ENCODE assay signal across 15 mouse cellular contexts in genomic region chr7:27609285-27609684, GRCm38 (mm10). TPM values are rescaled to one million over a fixed set of nuclear protein-coding genes. Genes with fewer than 3 reads are reported as not detected.
DNase-seq lines count a peak whose midpoint lies in the region; TF ChIP-seq lines count a peak whose summit lies in the region.
"Had no signal": no experiment of that assay in that cellular context is flagged by ENCODE, and none has a peak within 500 bp of the region (broad histone marks: within the 10 kb centered on the region; RNA-seq: fewer than 3 reads in every experiment).

No protein-coding gene starts in this region.

- H3K4me3 ChIP-seq in gastrocnemius, adult 2 months: peak overlapping the region; percentile 13; the same call in 1 of the 2 replicates
- H3K4me3 ChIP-seq: embryonic facial prominence, embryonic 15.5 days; midbrain, embryonic 10.5 days had no signal

- TF ChIP-seq CTCF in gastrocnemius, adult 2 months (IDR thresholded peaks at IDR 0.05): no peak

- peak overlapping the region; percentile 94 for H3K27ac ChIP-seq in gastrocnemius, adult 2 months
- H3K27ac ChIP-seq: embryonic facial prominence, embryonic 15.5 days; midbrain, embryonic 10.5 days had no signal

- intact Hi-C loops in gastrocnemius, adult 2 months (cut with DNase I): no loop called here

- no peak for DNase-seq in gastrocnemius, adult 2 months
- DNase-seq in gastrocnemius, postnatal 25 days: no peak
- peak; percentile 60 for DNase-seq in 416B (ENCODE audit: low read depth)
- DNase-seq in adrenal gland, postnatal 36 days: peak; percentile 58
- DNase-seq in heart, postnatal 4 days: peak; percentile 29
- DNase-seq in embryo, embryonic 10 days (ENCODE audit: low spot score): no peak
- DNase-seq in layer of hippocampus, adult 9-10 months (ENCODE audit: low spot score): no peak
- no peak for DNase-seq in thymus, postnatal 36 days
- DNase-seq: cerebellum, postnatal 10 days; forebrain, postnatal 0 days; kidney, postnatal 4 days; lung, adult 2 months; retina, postnatal 1 day had no signal

RNA-seq across cellular contexts. Expression of gene Akt2, which starts 17.9 kb away (rescaled TPM):
- 100 to 1,000 TPM; 194 to 199 TPM for total RNA-seq in gastrocnemius, adult 2 months (2021)
- total RNA-seq in gastrocnemius, postnatal 25 days (2021): 100 to 1,000 TPM; 135 to 147 TPM
- 100 to 1,000 TPM; 201 to 243 TPM for total RNA-seq in adrenal gland, postnatal 36 days (2021)
- total RNA-seq in heart, postnatal 4 days (2021): 100 to 1,000 TPM; 158 to 164 TPM

RNA-seq across cellular contexts. Expression of gene Ttc9b, which starts 44.4 kb away (rescaled TPM):
- total RNA-seq in gastrocnemius, adult 2 months (2021): not detected
- total RNA-seq in gastrocnemius, postnatal 25 days (2021): not detected
- total RNA-seq in adrenal gland, postnatal 36 days (2021): under 1 TPM in 1 of 2 experiments, not detected in 1; 0.13 TPM
- total RNA-seq in heart, postnatal 4 days (2021): not detected

RNA-seq across cellular contexts. Expression of gene 2310022A10Rik, which starts 56.3 kb away (rescaled TPM):
- 100 to 1,000 TPM; 107 to 123 TPM for total RNA-seq in gastrocnemius, adult 2 months (2021)
- total RNA-seq in gastrocnemius, postnatal 25 days (2021): 100 to 1,000 TPM in 1 of 2 experiments, 10 to 100 TPM in 1; 88.3 to 110 TPM
- total RNA-seq in adrenal gland, postnatal 36 days (2021): 10 to 100 TPM; 15.0 to 15.8 TPM
- 10 to 100 TPM; 54.9 to 58.4 TPM for total RNA-seq in heart, postnatal 4 days (2021)

RNA-seq across cellular contexts. Expression of gene Pld3, which starts 56.3 kb away (rescaled TPM):
- 10 to 100 TPM; 14.5 to 17.2 TPM for total RNA-seq in gastrocnemius, adult 2 months (2021)
- total RNA-seq in gastrocnemius, postnatal 25 days (2021): 10 to 100 TPM; 14.9 to 15.0 TPM
- total RNA-seq in adrenal gland, postnatal 36 days (2021): 100 to 1,000 TPM; 106 to 146 TPM
- 10 to 100 TPM; 28.9 to 32.4 TPM for total RNA-seq in heart, postnatal 4 days (2021)

Comparison
In these comparisons a context has a peak if more than half of its experiments do, and no peak if none do; other contexts are left out.
1. DNase-seq: peak in 416B (single experiment), adrenal gland, postnatal 36 days (2 of 2) and heart, postnatal 4 days (single experiment); none in gastrocnemius, adult 2 months (single experiment), gastrocnemius, postnatal 25 days (single experiment), embryo, embryonic 10 days (single experiment), layer of hippocampus, adult 9-10 months (single experiment) and thymus, postnatal 36 days (0 of 2).